Mouse (Mus musculus): ENCODE measurements around the gene Inca1. TPM values are rescaled to one million over a fixed set of nuclear protein-coding genes. Genes with fewer than 3 reads are reported as not detected.

Inca1 gene
- total RNA-seq, 2 experiments from 2014 or later: not detected

GRCm38 (mm10) chr11:70654923-70655570, 44.9 kb downstream of the Inca1 start:
- peak; percentile 30 for ATAC-seq (replicated peaks; ENCODE audit: poor library complexity, severe bottlenecking)

- peak; percentile 35 for ATAC-seq (replicated peaks; ENCODE audit: poor library complexity, severe bottlenecking)
These were observed 45.6 kb downstream of the Inca1 start, which contains the start of gene Pfn1 for GRCm38 (mm10) chr11:70654198-70654922. Pfn1 (minus strand) TSS chr11:70654644.

GRCm38 (mm10) chr11:70653345-70654197, 46.4 kb downstream of the Inca1 start:
- ATAC-seq (replicated peaks; ENCODE audit: poor library complexity, severe bottlenecking): peak; percentile 20

- peak; percentile 16; the same call in 1 of the 2 replicates for ATAC-seq (replicated peaks; ENCODE audit: poor library complexity, severe bottlenecking)
These were observed 47.0 kb downstream of the Inca1 start for GRCm38 (mm10) chr11:70652884-70653344.

GRCm38 (mm10) chr11:70652029-70652883, 47.7 kb downstream of the Inca1 start:
- no peak for ATAC-seq (replicated peaks; ENCODE audit: poor library complexity, severe bottlenecking)

GRCm38 (mm10) chr11:70651391-70651790, 48.6 kb downstream of the Inca1 start:
- no peak for ATAC-seq (replicated peaks; ENCODE audit: poor library complexity, severe bottlenecking)

- peak; percentile 15 for ATAC-seq (replicated peaks; ENCODE audit: poor library complexity, severe bottlenecking)
These were observed 49.4 kb downstream of the Inca1 start for GRCm38 (mm10) chr11:70650322-70651175.

- ATAC-seq (replicated peaks; ENCODE audit: poor library complexity, severe bottlenecking): no peak
These were observed 50.7 kb downstream of the Inca1 start for GRCm38 (mm10) chr11:70649185-70649734.

- ATAC-seq (replicated peaks; ENCODE audit: poor library complexity, severe bottlenecking): no peak
These were observed 51.4 kb downstream of the Inca1 start for GRCm38 (mm10) chr11:70648512-70648911.

GRCm38 (mm10) chr11:70647716-70648420, 52.1 kb downstream of the Inca1 start:
- ATAC-seq (replicated peaks; ENCODE audit: poor library complexity, severe bottlenecking): 0 out of 2 replicates have a peak, but pooled peaks have one; percentile 15

- ATAC-seq (replicated peaks; ENCODE audit: poor library complexity, severe bottlenecking): peak; percentile 78
These were observed 53.0 kb downstream of the Inca1 start, which contains the start of the genes Rnf167 and Slc25a11 for GRCm38 (mm10) chr11:70646691-70647650. Rnf167 (plus strand) TSS chr11:70647235. Slc25a11 (minus strand) TSS chr11:70647479.

- ATAC-seq (replicated peaks; ENCODE audit: poor library complexity, severe bottlenecking): no peak
These were observed 53.7 kb downstream of the Inca1 start for GRCm38 (mm10) chr11:70646259-70646555.

GRCm38 (mm10) chr11:70645461-70646258, 54.3 kb downstream of the Inca1 start:
- no peak for ATAC-seq (replicated peaks; ENCODE audit: poor library complexity, severe bottlenecking)

GRCm38 (mm10) chr11:70644564-70645103, 55.3 kb downstream of the Inca1 start:
- ATAC-seq (replicated peaks; ENCODE audit: poor library complexity, severe bottlenecking): no peak

GRCm38 (mm10) chr11:70643051-70643450, 56.9 kb downstream of the Inca1 start:
- ATAC-seq (replicated peaks; ENCODE audit: poor library complexity, severe bottlenecking): no peak

- ATAC-seq (replicated peaks; ENCODE audit: poor library complexity, severe bottlenecking): no peak
These were observed 58.7 kb downstream of the Inca1 start for GRCm38 (mm10) chr11:70641241-70641640.
